Mouse (Mus musculus) left cerebral cortex, postnatal 4 days (tissue): Measurements from ENCODE around the gene Ap2b1. TPM values are rescaled to one million over a fixed set of nuclear protein-coding genes. Genes with fewer than 3 reads are reported as not detected.

ENCODE experiments used
- DNase-seq: peaks from one replicate; pipeline ENCODE4 v3.0.0-alpha.2; 2022
- intact Hi-C: fragments of 180-260 bp; cut with DNase I; formaldehyde crosslinking; loops from one replicate; pipeline ENCODE4 v1.15.1; 2025
- total RNA-seq, 2 experiments: library from RNA; stranded (reverse); gene quantifications; 2 replicates each; pipeline ENCODE4 v1.2.3; 2021

Gene Ap2b1
- total RNA-seq, 2 experiments from 2014 or later, result 283 to 311 TPM

GRCm38 (mm10) chr11:83383532-83383887 lies 84.7 kb downstream of the Ap2b1 start:
- DNase-seq, result no peak
- intact Hi-C loops, result no loop called here

- no peak for DNase-seq
- intact Hi-C loops, result no loop called here
Observed at GRCm38 (mm10) chr11:83393062-83393461, 94.2 kb downstream of the Ap2b1 start.

GRCm38 (mm10) chr11:83394802-83395439 lies 96.1 kb downstream of the Ap2b1 start:
- intact Hi-C loops, result no loop called here
- DNase-seq, result no peak

GRCm38 (mm10) chr11:83397626-83398025 lies 98.8 kb downstream of the Ap2b1 start:
- no peak for DNase-seq
- intact Hi-C loops, result no loop called here

- intact Hi-C loops, result no loop called here
- DNase-seq, result no peak
Observed at GRCm38 (mm10) chr11:83398724-83399123, 99.9 kb downstream of the Ap2b1 start.

- DNase-seq, result no peak
Observed at GRCm38 (mm10) chr11:83403787-83404186, 105.0 kb downstream of the Ap2b1 start.

GRCm38 (mm10) chr11:83406391-83406790 lies 107.6 kb downstream of the Ap2b1 start:
- intact Hi-C loops, result no loop called here
- no peak for DNase-seq

More at GRCm38 (mm10) chr11:83403787-83404186, 105.0 kb downstream of the Ap2b1 start:
- intact Hi-C loops, result no loop called here

- no peak for DNase-seq
- intact Hi-C loops, result no loop called here
Observed at GRCm38 (mm10) chr11:83408242-83408641, 109.4 kb downstream of the Ap2b1 start.

GRCm38 (mm10) chr11:83409087-83409754 lies 110.4 kb downstream of the Ap2b1 start, which contains the start of gene Rasl10b:
Gene Rasl10b, plus strand, starts transcription at chr11:83409137.
- intact Hi-C loops, result no loop called here
- peak; percentile 73 for DNase-seq

GRCm38 (mm10) chr11:83409792-83410291 lies 111.0 kb downstream of the Ap2b1 start:
- peak; percentile 25 for DNase-seq
- intact Hi-C loops, result no loop called here

GRCm38 (mm10) chr11:83410510-83410909 lies 111.7 kb downstream of the Ap2b1 start:
- intact Hi-C loops, result no loop called here

GRCm38 (mm10) chr11:83417080-83417479 lies 118.3 kb downstream of the Ap2b1 start:
- intact Hi-C loops, result no loop called here
- no peak for DNase-seq

More at GRCm38 (mm10) chr11:83410510-83410909, 111.7 kb downstream of the Ap2b1 start:
- DNase-seq, result no peak

- no peak for DNase-seq
- intact Hi-C loops, result no loop called here
Observed at GRCm38 (mm10) chr11:83417708-83418107, 118.9 kb downstream of the Ap2b1 start.

- peak; percentile 46 for DNase-seq
- intact Hi-C loops, result no loop called here
Observed at GRCm38 (mm10) chr11:83418566-83418965, 119.7 kb downstream of the Ap2b1 start.

- intact Hi-C loops, result loop anchor here (5.0 to 10.0 kb wide), 2 partner anchors 63 to 96 kb away; no protein-coding TSS in a partner anchor
- no peak for DNase-seq
Observed at GRCm38 (mm10) chr11:83420338-83420737, 121.5 kb downstream of the Ap2b1 start.

GRCm38 (mm10) chr11:83421305-83421704 lies 122.5 kb downstream of the Ap2b1 start:
- peak; percentile 41 for DNase-seq
- intact Hi-C loops, result loop anchor here (5.0 to 10.0 kb wide), 2 partner anchors 64 to 97 kb away; no protein-coding TSS in a partner anchor

- intact Hi-C loops, result loop anchor here (5.0 to 10.0 kb wide), 2 partner anchors 67 to 100 kb away; no protein-coding TSS in a partner anchor
- DNase-seq, result peak; percentile 78
Observed at GRCm38 (mm10) chr11:83424681-83425080, 125.9 kb downstream of the Ap2b1 start.

- intact Hi-C loops, result loop anchor here (10.0 kb wide), 1 partner anchor 102 kb away; no protein-coding TSS in a partner anchor
- DNase-seq, result no peak
Observed at GRCm38 (mm10) chr11:83426964-83427363, 128.1 kb downstream of the Ap2b1 start.

GRCm38 (mm10) chr11:83429355-83429754 lies 130.5 kb downstream of the Ap2b1 start, which contains the start of gene Gas2l2:
Gene Gas2l2, minus strand, starts transcription at chr11:83429455.
- intact Hi-C loops, result loop anchor here (10.0 kb wide), 1 partner anchor 105 kb away; no protein-coding TSS in a partner anchor
- DNase-seq, result no peak

- no peak for DNase-seq
- intact Hi-C loops, result no loop called here
Observed at GRCm38 (mm10) chr11:83432533-83432932, 133.7 kb downstream of the Ap2b1 start.

GRCm38 (mm10) chr11:83437377-83437776 lies 138.6 kb downstream of the Ap2b1 start, which contains the start of gene 1700020L24Rik:
Gene 1700020L24Rik, plus strand, starts transcription at chr11:83437677.
- DNase-seq, result no peak
- intact Hi-C loops, result no loop called here
